Mouse (Mus musculus) midbrain, embryonic 12.5 days (tissue): ENCODE measurements around the gene Ihh. TPM values are rescaled to one million over a fixed set of nuclear protein-coding genes. Genes with fewer than 3 reads are reported as not detected.
A peak's percentile ranks its signal among the peaks of the same experiment; 100 is the strongest.

Experiments used
- ATAC-seq: fragments of 200-750 bp; cut with Nextera tagmentation; 2 replicates; pipeline ENCODE4 v1.8.0; 2017; ENCODE audit warnings: low read depth, moderate TSS enrichment, moderate library complexity; ENCODE audit not compliant: low FRiP score
- H3K27ac ChIP-seq: fragments of 300-500 bp; sonication (generic); replicated peaks from 2 replicates; pipeline ENCODE4 v1.5.1; 2016; ENCODE audit warnings: mild to moderate bottlenecking
- H3K27me3 ChIP-seq: fragments of 300-500 bp; sonication (generic); 2 replicates; pipeline ENCODE4 v1.6.1; 2016; ENCODE audit warnings: mild to moderate bottlenecking
- H3K36me3 ChIP-seq: fragments of 300-500 bp; sonication (generic); 2 replicates; pipeline ENCODE4 v1.6.1; 2016
- H3K4me1 ChIP-seq: fragments of 300-500 bp; sonication (generic); 2 replicates; pipeline ENCODE4 v1.6.1; 2016
- H3K4me2 ChIP-seq: fragments of 300-500 bp; sonication (generic); replicated peaks from 2 replicates; pipeline ENCODE4 v1.6.1; 2016; ENCODE audit warnings: mild to moderate bottlenecking, moderate library complexity
- H3K4me3 ChIP-seq: fragments of 300-500 bp; sonication (generic); 2 replicates; pipeline ENCODE4 v1.5.1; 2016; ENCODE audit warnings: mild to moderate bottlenecking
- H3K9ac ChIP-seq: fragments of 300-500 bp; sonication (generic); replicated peaks from 2 replicates; pipeline ENCODE4 v1.6.1; 2016; ENCODE audit warnings: mild to moderate bottlenecking, moderate library complexity
- H3K9me3 ChIP-seq: fragments of 300-500 bp; sonication (generic); 2 replicates; pipeline ENCODE4 v1.6.1; 2016; ENCODE audit warnings: mild to moderate bottlenecking
- WGBS: fragments of 180-500 bp; shearing (Covaris S2); methylation state at CpG from one replicate; pipeline ENCODE4 v1.1.7; 2016; 5-methylcytosine and 5-hydroxymethylcytosine counted together
- microRNA counts: library from miRNA; unstranded; fragments of <30 nt; microRNA quantifications from one replicate; lab custom pipeline; 2017
- microRNA-seq: library from miRNA; unstranded; fragments of <30 nt; microRNA quantifications from one replicate; pipeline ENCODE4, GENCODE M21; 2017
- polyA plus RNA-seq: library from polyadenylated mRNA; unstranded; fragments of >200 nt; fragmentation: Nextera tagmentation; extraction: Ambion mirVana; gene quantifications from 2 replicates; pipeline ENCODE4 v1.2.1, GENCODE M21; 2016

Gene Ihh
- polyA plus RNA-seq, 1 experiment from 2014 or later = 0.23 TPM

GRCm38 (mm10) chr1:74897976-74898375 lies 53.5 kb downstream of the Ihh start:
- H3K27ac ChIP-seq = no peak overlapping the region
- no peak for ATAC-seq
- H3K36me3 ChIP-seq = no peaks in the 10 kb centered on the region
- H3K27me3 ChIP-seq = peaks cover 99% of the 10 kb centered on the region
- 1% methylated on average over 7 of the region's 7 CpGs for WGBS
- no peak overlapping the region for H3K4me2 ChIP-seq
- no peak overlapping the region for H3K4me3 ChIP-seq
- no peak overlapping the region; the same call in 1 of the 2 replicates for H3K9ac ChIP-seq
- H3K4me1 ChIP-seq = peaks cover 31% of the 10 kb centered on the region
- no peaks in the 10 kb centered on the region for H3K9me3 ChIP-seq

MicroRNAs encoded within 50 kb of the gene (microRNA counts, 519-probe panel; counts per million panel counts)
- 2,619 counts per million, percentile 6 among the panel's probes with 10 or more counts for microRNA mmu-miR-375 (lab: Ali Mortazavi, UCI)

Small RNAs within 50 kb of the gene (microRNA-seq; reads per million reads assigned to microRNA genes)
- 474 reads per million, percentile 70 among the genes with 10 or more reads in this experiment for gene Mir375

Other genes starting within 250 kb of the Ihh start
- gene Cyp27a1, start 238.1 kb downstream of the Ihh start, polyA plus RNA-seq = 4.2 and 5.8 TPM in 2 replicates
- not detected in 2 replicates for gene Prkag3, start 202.5 kb downstream of the Ihh start, polyA plus RNA-seq
- gene Wnt6, start 179.8 kb downstream of the Ihh start, polyA plus RNA-seq = 5.0 and 7.9 TPM in 2 replicates
- 1.7 and 1.8 TPM in 2 replicates for gene Wnt10a, start 160.2 kb downstream of the Ihh start, polyA plus RNA-seq
- 5.6 and 8.7 TPM in 2 replicates for gene Cdk5r2, start 96.7 kb downstream of the Ihh start, polyA plus RNA-seq
- 0.25 and 0.55 TPM in 2 replicates for gene Fev, start 66.3 kb downstream of the Ihh start, polyA plus RNA-seq
- not detected in 2 replicates for gene Cryba2, start 58.5 kb downstream of the Ihh start, polyA plus RNA-seq
- 0.16 and 0.17 TPM in 2 replicates for gene Cfap65, start 16.1 kb downstream of the Ihh start, polyA plus RNA-seq
- gene Nhej1, start 173.5 kb upstream of the Ihh start, polyA plus RNA-seq = 11.7 and 13.0 TPM in 2 replicates
- gene Slc23a3, start 182.2 kb upstream of the Ihh start, polyA plus RNA-seq = 0.11 TPM in 1 of 2 replicates, not detected in the other
- gene Cnppd1, start 191.0 kb upstream of the Ihh start, polyA plus RNA-seq = 64.3 and 69.4 TPM in 2 replicates
- gene Retreg2, start 191.1 kb upstream of the Ihh start, polyA plus RNA-seq = 81.3 and 86.6 TPM in 2 replicates
- gene Zfand2b, start 217.0 kb upstream of the Ihh start, polyA plus RNA-seq = 34.1 and 36.8 TPM in 2 replicates
- gene Abcb6, start 228.7 kb upstream of the Ihh start, polyA plus RNA-seq = 32.0 and 32.6 TPM in 2 replicates
- gene Ankzf1, start 240.5 kb upstream of the Ihh start, polyA plus RNA-seq = 22.6 and 23.4 TPM in 2 replicates
- gene Atg9a, start 240.5 kb upstream of the Ihh start, polyA plus RNA-seq = 34.8 and 35.5 TPM in 2 replicates